Mouse (Mus musculus): Measurements from ENCODE around the gene Jup. TPM values are rescaled to one million over a fixed set of nuclear protein-coding genes. Genes with fewer than 3 reads are reported as not detected.
A peak's percentile ranks its signal among the peaks of the same experiment; 100 is the strongest.
"Not testable (repeated sequence)": the region's sequence is repeated elsewhere in the genome, so short reads cannot be mapped to it uniquely, and the experiment has no call there.

Gene Jup
- total RNA-seq, 2 experiments from 2014 or later = 34.1 to 35.6 TPM

GRCm38 (mm10) chr11:100376746-100377389 lies 20.7 kb downstream of the Jup start:
- no peak overlapping the region for H3K4me3 ChIP-seq
- no peak for DNase-seq (ENCODE audit: low spot score in 2 of 2)
- no peak overlapping the region for H3K27ac ChIP-seq
- no peak for TF ChIP-seq CTCF (conservative IDR thresholded peaks at IDR 0.05)

- no peak for TF ChIP-seq CTCF (conservative IDR thresholded peaks at IDR 0.05)
- DNase-seq (ENCODE audit: low spot score in 2 of 2) = no peak
- Histone ChIP-seq H3K4me3 (no peak overlapping the region), H3K27ac (no peak overlapping the region)
These were observed 21.6 kb downstream of the Jup start for GRCm38 (mm10) chr11:100376005-100376404.

- no peak for TF ChIP-seq CTCF (conservative IDR thresholded peaks at IDR 0.05)
- DNase-seq (ENCODE audit: low spot score in 2 of 2) = no peak
- H3K4me3 ChIP-seq = no peak overlapping the region
- H3K27ac ChIP-seq = no peak overlapping the region
These were observed 22.4 kb downstream of the Jup start for GRCm38 (mm10) chr11:100375127-100375526.

DNA sequence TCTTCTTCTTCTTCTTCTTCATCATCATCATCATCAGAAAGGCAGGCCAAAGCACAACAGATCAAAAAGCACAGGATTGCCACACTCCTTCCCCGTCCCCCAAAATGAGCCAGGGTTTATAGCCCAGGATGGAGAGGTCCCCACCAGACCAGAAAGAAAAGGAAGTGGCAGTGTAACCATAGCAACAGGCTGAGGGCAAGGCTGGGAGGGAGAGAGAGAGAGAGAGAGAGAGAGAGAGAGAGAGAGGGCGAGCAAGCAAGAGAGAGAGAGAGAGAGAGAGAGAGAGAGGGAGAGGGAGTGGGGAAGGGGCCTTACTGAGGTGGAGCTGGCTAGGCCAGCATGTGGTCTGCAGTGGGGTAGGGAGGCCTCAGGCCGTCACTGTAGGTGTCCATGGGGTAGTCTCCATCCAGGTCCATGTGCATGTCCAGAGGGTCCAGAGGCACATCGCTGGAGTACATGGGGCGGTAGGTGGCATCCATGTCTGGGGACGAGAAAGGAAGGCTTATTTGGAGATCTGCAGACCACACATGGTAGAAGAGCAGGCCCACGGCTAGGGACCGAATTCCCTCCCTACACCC lies 25.5 kb downstream of the Jup start:
- no peak for TF ChIP-seq CTCF (conservative IDR thresholded peaks at IDR 0.05)
- Histone ChIP-seq H3K27ac (no peak overlapping the region), H3K4me3 (no peak overlapping the region)
- DNase-seq (ENCODE audit: low spot score in 2 of 2) = no peak

GRCm38 (mm10) chr11:100369822-100370221 lies 27.7 kb downstream of the Jup start:
- no peak for TF ChIP-seq CTCF (conservative IDR thresholded peaks at IDR 0.05)
- H3K4me3 ChIP-seq = no peak overlapping the region
- no peak for DNase-seq (ENCODE audit: low spot score in 2 of 2)
- H3K27ac ChIP-seq = no peak overlapping the region

DNA sequence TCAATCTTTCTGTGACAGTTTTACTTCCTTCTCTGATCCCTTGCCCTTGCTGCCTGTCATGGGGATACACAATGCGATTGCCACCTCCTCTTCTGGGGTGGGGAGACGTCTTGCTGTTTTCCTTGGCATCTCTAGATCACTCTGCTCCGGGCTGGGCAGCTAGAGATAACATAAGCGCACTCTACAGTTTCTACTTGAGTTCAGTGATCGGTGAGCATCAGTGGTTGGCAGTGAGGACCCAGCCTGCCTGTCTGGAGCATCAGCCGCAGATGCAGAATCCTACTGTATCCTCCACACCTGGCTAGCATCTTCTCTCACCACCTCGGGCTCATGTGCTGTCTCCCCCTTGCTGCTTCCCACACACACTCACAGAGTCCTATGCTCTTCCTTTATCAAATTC lies 28.4 kb downstream of the Jup start:
- TF ChIP-seq CTCF (conservative IDR thresholded peaks at IDR 0.05) = no peak
- Histone ChIP-seq H3K27ac (no peak overlapping the region), H3K4me3 (no peak overlapping the region)
- no peak for DNase-seq (ENCODE audit: low spot score in 2 of 2)

DNA sequence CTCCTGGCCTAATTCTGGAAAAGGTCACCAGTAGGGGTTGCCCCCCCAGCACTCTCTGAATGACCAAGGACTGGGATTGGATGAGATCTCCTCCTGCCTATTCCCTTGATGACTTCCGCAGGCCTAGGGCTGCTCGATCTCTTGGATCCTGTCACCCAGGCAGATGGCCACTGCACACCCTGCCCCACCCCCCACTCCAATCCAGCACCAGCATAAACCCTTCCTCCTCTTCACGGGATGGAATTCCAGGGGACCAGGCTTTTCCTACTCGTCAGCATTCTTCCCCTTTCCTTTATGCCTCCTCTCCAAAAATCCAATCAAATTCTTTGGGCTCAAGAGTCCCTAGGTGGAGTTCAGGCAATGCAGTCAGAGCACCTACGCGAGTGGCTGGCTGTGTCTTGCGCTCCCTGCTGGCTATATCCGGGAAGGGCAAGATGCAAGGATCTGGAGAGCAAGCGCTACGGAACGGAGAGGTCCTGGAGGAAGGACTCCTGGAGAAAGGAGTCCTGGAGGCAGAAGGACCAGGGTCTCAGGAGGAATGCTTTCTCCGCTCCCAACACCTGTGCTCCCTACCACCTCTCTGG lies 34.5 kb downstream of the Jup start:
- TF ChIP-seq CTCF (conservative IDR thresholded peaks at IDR 0.05) = peak; percentile 84
- DNase-seq (ENCODE audit: low spot score in 2 of 2) = peak in 1 of 2 experiments; percentile 66
- H3K27ac ChIP-seq = no peak overlapping the region
- H3K4me3 ChIP-seq = no peak overlapping the region

- no peak overlapping the region for H3K27ac ChIP-seq
- TF ChIP-seq CTCF (conservative IDR thresholded peaks at IDR 0.05) = peak; percentile 92
- H3K4me3 ChIP-seq = no peak overlapping the region
- DNase-seq (ENCODE audit: low spot score in 2 of 2) = peak; percentile 66 to 85
These were observed 35.2 kb downstream of the Jup start for GRCm38 (mm10) chr11:100362209-100362978.

DNA sequence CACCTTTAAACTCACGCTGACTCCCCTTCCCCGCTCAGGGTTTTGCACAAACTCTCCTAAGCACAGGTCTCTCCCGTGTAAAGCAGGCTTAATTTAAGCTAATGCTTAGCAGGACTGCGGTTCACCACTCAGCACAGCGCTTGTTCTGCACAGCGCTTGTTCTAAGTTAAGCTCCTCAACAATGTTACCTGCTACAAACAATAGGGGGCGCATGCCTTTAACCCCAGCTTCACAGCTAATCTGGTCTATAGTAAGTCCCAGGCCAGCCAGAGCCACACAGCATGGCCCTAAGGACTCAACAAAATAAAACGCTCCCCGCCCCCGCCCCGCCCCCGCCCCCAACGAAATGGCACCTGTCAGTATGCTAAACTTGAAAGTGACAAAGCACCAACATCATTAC lies 36.5 kb downstream of the Jup start:
- DNase-seq (ENCODE audit: low spot score in 2 of 2); H3K4me3 ChIP-seq; H3K27ac ChIP-seq: not testable (repeated sequence)

DNA sequence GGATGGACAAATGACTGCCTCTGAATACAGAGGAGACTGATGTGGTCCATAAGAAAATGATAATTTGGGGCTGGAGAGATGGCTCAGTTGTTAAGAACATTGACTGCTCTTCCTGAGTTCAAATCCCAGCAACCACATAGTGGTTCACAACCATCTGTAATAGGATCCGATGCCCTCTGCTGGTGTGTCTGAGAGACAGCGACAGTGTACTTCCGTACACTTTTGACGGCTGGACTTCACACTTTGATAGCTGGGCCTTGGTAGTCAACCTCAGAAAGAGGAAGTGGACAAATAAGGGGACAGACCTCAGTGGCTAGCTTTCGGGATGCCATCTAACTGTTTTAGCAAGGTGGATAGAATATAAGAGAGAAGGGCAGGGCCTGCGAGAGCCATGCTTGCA lies 37.4 kb downstream of the Jup start:
- Histone ChIP-seq H3K4me3 (no peak overlapping the region), H3K27ac (no peak overlapping the region)
- peak; percentile 42 for TF ChIP-seq CTCF (conservative IDR thresholded peaks at IDR 0.05)
- no peak for DNase-seq (ENCODE audit: low spot score in 2 of 2)

DNA sequence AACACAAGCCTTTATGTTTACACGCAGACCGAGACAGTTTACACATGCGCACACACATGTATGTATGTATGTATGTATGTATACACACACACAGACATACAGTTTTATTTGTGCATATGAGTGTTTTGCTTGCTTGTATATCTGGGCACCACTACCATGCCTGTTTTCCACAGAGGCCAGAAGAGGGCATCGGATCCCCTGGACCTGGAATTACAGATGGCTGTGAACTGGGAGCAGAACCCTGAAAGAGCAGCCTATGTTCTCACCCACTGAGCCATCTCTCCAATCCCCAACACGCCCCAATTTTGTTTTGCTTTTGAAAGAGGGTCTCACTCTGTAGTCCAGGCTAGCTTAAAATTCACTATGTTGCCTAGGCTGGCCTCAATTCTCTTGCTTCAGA lies 40.2 kb downstream of the Jup start:
- no peak; the same call in 1 of the 2 replicates for TF ChIP-seq CTCF (conservative IDR thresholded peaks at IDR 0.05)
- no peak overlapping the region for H3K4me3 ChIP-seq
- no peak overlapping the region for H3K27ac ChIP-seq
- DNase-seq (ENCODE audit: low spot score in 2 of 2) = no peak

GRCm38 (mm10) chr11:100356819-100357211 lies 40.7 kb downstream of the Jup start:
- no peak overlapping the region; the same call in 1 of the 2 replicates for H3K4me3 ChIP-seq
- no peak for DNase-seq (ENCODE audit: low spot score in 2 of 2)
- TF ChIP-seq CTCF (conservative IDR thresholded peaks at IDR 0.05) = no peak
- H3K27ac ChIP-seq = no peak overlapping the region
